Mouse (Mus musculus) forebrain, embryonic 10.5 days (tissue): Measurements from ENCODE around the gene Tulp4. TPM values are rescaled to one million over a fixed set of nuclear protein-coding genes. Genes with fewer than 3 reads are reported as not detected.
"Not testable (repeated sequence)": the region's sequence is repeated elsewhere in the genome, so short reads cannot be mapped to it uniquely, and the experiment has no call there.

Experiments used
- DNase-seq: peaks from one replicate; pipeline ENCODE4 v3.0.0-alpha.2; 2017; ENCODE audit warnings: low spot score; ENCODE audit errors: extremely low spot score
- H3K27ac ChIP-seq: fragments of 300-500 bp; sonication (generic); 2 replicates; pipeline ENCODE4 v1.5.1; 2016; ENCODE audit warnings: mild to moderate bottlenecking
- H3K27me3 ChIP-seq: fragments of 300-500 bp; sonication (generic); 2 replicates; pipeline ENCODE4 v1.6.1; 2016; ENCODE audit warnings: mild to moderate bottlenecking; ENCODE audit not compliant: poor library complexity, severe bottlenecking
- H3K36me3 ChIP-seq: fragments of 300-500 bp; sonication (generic); replicated peaks from 2 replicates; pipeline ENCODE4 v1.6.1; 2016; ENCODE audit warnings: mild to moderate bottlenecking, moderate library complexity
- H3K4me1 ChIP-seq: fragments of 300-500 bp; sonication (generic); 2 replicates; pipeline ENCODE4 v1.6.1; 2016
- H3K4me3 ChIP-seq: fragments of 300-500 bp; sonication (generic); 2 replicates; pipeline ENCODE4 v1.5.1; 2016; ENCODE audit warnings: mild to moderate bottlenecking, moderate library complexity
- H3K9me3 ChIP-seq: fragments of 300-500 bp; sonication (generic); 2 replicates; pipeline ENCODE4 v1.6.1; 2016; ENCODE audit warnings: mild to moderate bottlenecking, moderate library complexity
- WGBS: fragments of 180-500 bp; shearing (Covaris S2); methylation state at CpG from one replicate; pipeline ENCODE4 v1.1.7; 2016; 5-methylcytosine and 5-hydroxymethylcytosine counted together
- polyA plus RNA-seq: library from polyadenylated mRNA; unstranded; fragments of >200 nt; fragmentation: Nextera tagmentation; extraction: Ambion mirVana; gene quantifications from 2 replicates; pipeline ENCODE4 v1.2.1, GENCODE M21; 2016

The Tulp4 gene
- polyA plus RNA-seq, 1 experiment from 2014 or later, result 136 TPM

GRCm38 (mm10) chr17:6201522-6202250 lies 95.4 kb downstream of the Tulp4 start:
- Histone ChIP-seq H3K36me3 (peaks cover 64% of the 10 kb centered on the region), H3K4me1 (no peaks in the 10 kb centered on the region), H3K9me3 (no peaks in the 10 kb centered on the region), H3K27me3 (no peaks in the 10 kb centered on the region), H3K27ac (no peak overlapping the region), H3K4me3 (no peak overlapping the region)
- no peak for DNase-seq
- WGBS, result 93% methylated on average over 14 of the region's 14 CpGs

- WGBS, result 83% methylated on average over 14 of the region's 14 CpGs
- Histone ChIP-seq H3K27me3 (no peaks in the 10 kb centered on the region), H3K36me3 (peaks cover 71% of the 10 kb centered on the region), H3K4me3 (no peak overlapping the region), H3K9me3 (no peaks in the 10 kb centered on the region), H3K4me1 (no peaks in the 10 kb centered on the region), H3K27ac (no peak overlapping the region)
- DNase-seq, result no peak
These were observed 96.3 kb downstream of the Tulp4 start for GRCm38 (mm10) chr17:6202389-6203110.

- Histone ChIP-seq H3K27me3 (no peaks in the 10 kb centered on the region), H3K4me3 (no peak overlapping the region), H3K9me3 (no peaks in the 10 kb centered on the region), H3K27ac (no peak overlapping the region), H3K4me1 (no peaks in the 10 kb centered on the region), H3K36me3 (peaks cover 75% of the 10 kb centered on the region)
- DNase-seq, result no peak
- WGBS, result 76% methylated on average over 7 of the region's 7 CpGs
These were observed 96.9 kb downstream of the Tulp4 start for GRCm38 (mm10) chr17:6203126-6203525.

- WGBS, result 57% methylated on average over 4 of the region's 4 CpGs
- no peaks in the 10 kb centered on the region for H3K4me1 ChIP-seq
- H3K27ac ChIP-seq, result no peak overlapping the region
- no peak overlapping the region for H3K4me3 ChIP-seq
- H3K36me3 ChIP-seq, result peaks cover 75% of the 10 kb centered on the region
- no peaks in the 10 kb centered on the region for H3K27me3 ChIP-seq
- no peak for DNase-seq
- H3K9me3 ChIP-seq, result no peaks in the 10 kb centered on the region
These were observed 97.6 kb downstream of the Tulp4 start for GRCm38 (mm10) chr17:6203795-6204194.

GRCm38 (mm10) chr17:6211721-6212120 lies 105.5 kb downstream of the Tulp4 start:
- H3K4me1 ChIP-seq, result no peaks in the 10 kb centered on the region
- no peak overlapping the region for H3K4me3 ChIP-seq
- no peaks in the 10 kb centered on the region for H3K27me3 ChIP-seq
- H3K27ac ChIP-seq, result no peak overlapping the region
- H3K9me3 ChIP-seq, result no peaks in the 10 kb centered on the region
- DNase-seq, result no peak
- 95% methylated on average over 1 of the region's 1 CpGs for WGBS
- H3K36me3 ChIP-seq, result peaks cover 87% of the 10 kb centered on the region

GRCm38 (mm10) chr17:6215640-6216039 lies 109.4 kb downstream of the Tulp4 start:
- Histone ChIP-seq H3K36me3 (peaks cover 71% of the 10 kb centered on the region), H3K27ac (no peak overlapping the region), H3K4me3 (no peak overlapping the region), H3K9me3 (no peaks in the 10 kb centered on the region), H3K4me1 (no peaks in the 10 kb centered on the region), H3K27me3 (no peaks in the 10 kb centered on the region)
- no peak for DNase-seq
- WGBS, result 92% methylated on average over 4 of the region's 4 CpGs

GRCm38 (mm10) chr17:6216514-6216913 lies 110.3 kb downstream of the Tulp4 start:
- WGBS, result 95% methylated on average over 10 of the region's 10 CpGs
- Histone ChIP-seq H3K4me3 (no peak overlapping the region), H3K27ac (no peak overlapping the region), H3K27me3 (no peaks in the 10 kb centered on the region), H3K9me3 (no peaks in the 10 kb centered on the region), H3K4me1 (no peaks in the 10 kb centered on the region), H3K36me3 (peaks cover 67% of the 10 kb centered on the region)
- no peak for DNase-seq

- H3K27me3 ChIP-seq, H3K27ac ChIP-seq, H3K9me3 ChIP-seq, H3K36me3 ChIP-seq, H3K4me3 ChIP-seq, H3K4me1 ChIP-seq, DNase-seq: not testable (repeated sequence)
- WGBS, result no CpG with 5 or more reads among the region's 7 CpGs
These were observed 126.4 kb downstream of the Tulp4 start for GRCm38 (mm10) chr17:6232633-6233032.

GRCm38 (mm10) chr17:6251298-6251697 lies 145.1 kb downstream of the Tulp4 start:
- not testable (repeated sequence) for H3K27me3 ChIP-seq, H3K9me3 ChIP-seq, H3K4me3 ChIP-seq, H3K4me1 ChIP-seq, H3K36me3 ChIP-seq, H3K27ac ChIP-seq, DNase-seq
- 94% methylated on average over 1 of the region's 1 CpGs for WGBS

- not testable (repeated sequence) for H3K4me1 ChIP-seq, H3K27me3 ChIP-seq, DNase-seq, H3K36me3 ChIP-seq, H3K27ac ChIP-seq, H3K9me3 ChIP-seq
- peak within 1 kb of the TSS; percentile 44 for H3K4me3 ChIP-seq
- WGBS, result under 1% methylated on average over 23 of the region's 51 CpGs
These were observed 150.3 kb downstream of the Tulp4 start, which contains the start of gene Tmem181a for GRCm38 (mm10) chr17:6256400-6257069. Tmem181a (plus strand) TSS chr17:6256860.

GRCm38 (mm10) chr17:6257070-6257456 lies 150.8 kb downstream of the Tulp4 start:
- not testable (repeated sequence) for DNase-seq, H3K4me1 ChIP-seq, H3K36me3 ChIP-seq, H3K27ac ChIP-seq, H3K9me3 ChIP-seq, H3K27me3 ChIP-seq
- WGBS, result under 1% methylated on average over 20 of the region's 20 CpGs
- H3K4me3 ChIP-seq, result peak overlapping the region; percentile 44

GRCm38 (mm10) chr17:6269876-6270831 lies 163.9 kb downstream of the Tulp4 start:
- Histone ChIP-seq H3K27ac (peak overlapping the region; percentile 80), H3K4me3 (peak overlapping the region; percentile 55)
- peak; percentile 26 for DNase-seq
- 2% methylated on average over 65 of the region's 84 CpGs for WGBS
- not testable (repeated sequence) for H3K4me1 ChIP-seq, H3K9me3 ChIP-seq, H3K27me3 ChIP-seq, H3K36me3 ChIP-seq
